Mouse (Mus musculus) cerebellum, adult 9-10 months (tissue): Measurements from ENCODE around the gene 4930564D02Rik.

Source experiments
- DNase-seq: peaks from one replicate; pipeline ENCODE4 v3.0.0; 2022

4930564D02Rik gene

GRCm38 (mm10) chr3:105058627-105059513 is 7.8 kb upstream of the 4930564D02Rik start:
- DNase-seq = peak; percentile 89

GRCm38 (mm10) chr3:105059911-105060310 is 6.7 kb upstream of the 4930564D02Rik start:
- no peak for DNase-seq

- no peak for DNase-seq
Measured at GRCm38 (mm10) chr3:105060992-105061391, 5.7 kb upstream of the 4930564D02Rik start.

- DNase-seq = no peak
Measured at GRCm38 (mm10) chr3:105061496-105061895, 5.1 kb upstream of the 4930564D02Rik start.

GRCm38 (mm10) chr3:105061991-105062390 is 4.7 kb upstream of the 4930564D02Rik start:
- no peak for DNase-seq

- DNase-seq = no peak
Measured at GRCm38 (mm10) chr3:105062676-105063075, 4.0 kb upstream of the 4930564D02Rik start.

- DNase-seq = no peak
Measured at GRCm38 (mm10) chr3:105070553-105070952, 3.9 kb downstream of the 4930564D02Rik start.

GRCm38 (mm10) chr3:105071251-105071650 is 4.6 kb downstream of the 4930564D02Rik start:
- DNase-seq = no peak

GRCm38 (mm10) chr3:105072536-105072935 is 5.9 kb downstream of the 4930564D02Rik start:
- no peak for DNase-seq

- DNase-seq = no peak
Measured at GRCm38 (mm10) chr3:105075796-105076195, 9.2 kb downstream of the 4930564D02Rik start.

- peak; percentile 69 for DNase-seq
Measured at GRCm38 (mm10) chr3:105078231-105078826, 11.7 kb downstream of the 4930564D02Rik start.

- no peak for DNase-seq
Measured at GRCm38 (mm10) chr3:105087344-105087743, 20.7 kb downstream of the 4930564D02Rik start.

GRCm38 (mm10) chr3:105088638-105089037 is 22.0 kb downstream of the 4930564D02Rik start:
- DNase-seq = no peak

- no peak for DNase-seq
Measured at GRCm38 (mm10) chr3:105090147-105090546, 23.5 kb downstream of the 4930564D02Rik start.

- peak; percentile 29 for DNase-seq
Measured at GRCm38 (mm10) chr3:105090981-105091380, 24.3 kb downstream of the 4930564D02Rik start.

- no peak for DNase-seq
Measured at GRCm38 (mm10) chr3:105092721-105093505, 26.3 kb downstream of the 4930564D02Rik start.

- peak; percentile 28 for DNase-seq
Measured at GRCm38 (mm10) chr3:105094448-105094847, 27.8 kb downstream of the 4930564D02Rik start.

GRCm38 (mm10) chr3:105095026-105095425 is 28.4 kb downstream of the 4930564D02Rik start:
- no peak for DNase-seq

- DNase-seq = no peak
Measured at GRCm38 (mm10) chr3:105097581-105097980, 30.9 kb downstream of the 4930564D02Rik start.

GRCm38 (mm10) chr3:105099526-105100269 is 33.1 kb downstream of the 4930564D02Rik start:
- DNase-seq = no peak

GRCm38 (mm10) chr3:105100270-105100589 is 33.6 kb downstream of the 4930564D02Rik start:
- DNase-seq = no peak

- DNase-seq = no peak
Measured at GRCm38 (mm10) chr3:105105827-105106226, 39.2 kb downstream of the 4930564D02Rik start.

GRCm38 (mm10) chr3:105113859-105114258 is 47.2 kb downstream of the 4930564D02Rik start:
- DNase-seq = peak; percentile 80
